Mouse (Mus musculus) kidney, embryonic 14.5 days (tissue): ENCODE results near the gene Kdm4b. TPM values are rescaled to one million over a fixed set of nuclear protein-coding genes. Genes with fewer than 3 reads are reported as not detected.

Experiments used
- ATAC-seq: fragments of 200-750 bp; cut with Nextera tagmentation; 2 replicates; pipeline ENCODE4 v1.8.0; 2017; ENCODE audit warnings: moderate number of reproducible peaks, mild to moderate bottlenecking, moderate TSS enrichment, moderate library complexity; ENCODE audit not compliant: low FRiP score, low TSS enrichment
- H3K27ac ChIP-seq: fragments of 300-500 bp; sonication (generic); 2 replicates; pipeline ENCODE4 v1.5.1; 2014; ENCODE audit warnings: low read depth, mild to moderate bottlenecking, low read length, moderate library complexity, mixed read lengths
- H3K27me3 ChIP-seq: fragments of 300-500 bp; sonication (generic); 2 replicates; pipeline ENCODE4 v1.6.1; 2014; ENCODE audit warnings: mild to moderate bottlenecking, low read length; ENCODE audit not compliant: control insufficient read depth, insufficient read depth
- H3K36me3 ChIP-seq: fragments of 300-500 bp; sonication (generic); 2 replicates; pipeline ENCODE4 v1.6.1; 2014; ENCODE audit warnings: low read length, mixed read lengths; ENCODE audit not compliant: control insufficient read depth, insufficient read depth
- H3K4me1 ChIP-seq: fragments of 300-500 bp; sonication (generic); 2 replicates; pipeline ENCODE4 v1.6.1; 2014; ENCODE audit warnings: low read length, mixed read lengths; ENCODE audit not compliant: control insufficient read depth, insufficient read depth
- H3K4me2 ChIP-seq: fragments of 300-500 bp; sonication (generic); replicated peaks from 2 replicates; pipeline ENCODE4 v1.6.1; 2014; ENCODE audit warnings: low read depth, mild to moderate bottlenecking, low read length
- H3K4me3 ChIP-seq: fragments of 300-500 bp; sonication (generic); 2 replicates; pipeline ENCODE4 v1.5.1; 2014; ENCODE audit warnings: mild to moderate bottlenecking, low read length
- H3K9ac ChIP-seq: fragments of 300-500 bp; sonication (generic); 2 replicates; pipeline ENCODE4 v1.6.1; 2014; ENCODE audit warnings: low read depth, mild to moderate bottlenecking, low read length, moderate library complexity
- H3K9me3 ChIP-seq: fragments of 300-500 bp; sonication (generic); 2 replicates; pipeline ENCODE4 v1.6.1; 2016; ENCODE audit warnings: low read length; ENCODE audit not compliant: control insufficient read depth
- WGBS: fragments of 180-500 bp; shearing (Covaris S2); extraction: QIAGEN DNeasy Blood & Tissue Kit; methylation state at CpG from one replicate; pipeline ENCODE4 v1.1.7; 2014; 5-methylcytosine and 5-hydroxymethylcytosine counted together
- polyA plus RNA-seq: library from polyadenylated mRNA; unstranded; fragments of >200 nt; fragmentation: Nextera tagmentation; extraction: Ambion mirVana; gene quantifications from 2 replicates; pipeline ENCODE4 v1.2.1, GENCODE M21; 2014

Gene Kdm4b
- polyA plus RNA-seq, 1 experiment from 2014 or later, result 33.3 TPM

GRCm38 (mm10) chr17:56414785-56415184, 88.9 kb downstream of the Kdm4b start:
- Histone ChIP-seq H3K36me3 (peaks cover 92% of the 10 kb centered on the region), H3K4me2 (no peak overlapping the region), H3K27ac (no peak overlapping the region), H3K4me3 (no peak overlapping the region), H3K4me1 (peaks cover under 1% of the 10 kb centered on the region; the same call in 1 of the 2 replicates), H3K9ac (no peak overlapping the region), H3K9me3 (no peaks in the 10 kb centered on the region), H3K27me3 (no peaks in the 10 kb centered on the region)
- 93% methylated on average over 9 of the region's 9 CpGs for WGBS
- no peak for ATAC-seq

- no peaks in the 10 kb centered on the region for H3K4me1 ChIP-seq
- H3K9me3 ChIP-seq, result no peaks in the 10 kb centered on the region
- ATAC-seq, result no peak
- H3K4me3 ChIP-seq, result no peak overlapping the region
- H3K27ac ChIP-seq, result no peak overlapping the region
- H3K36me3 ChIP-seq, result peaks cover 97% of the 10 kb centered on the region
- no peak overlapping the region for H3K9ac ChIP-seq
- WGBS, result 85% methylated on average over 12 of the region's 12 CpGs
- no peaks in the 10 kb centered on the region for H3K27me3 ChIP-seq
- H3K4me2 ChIP-seq, result no peak overlapping the region
These were observed 92.4 kb downstream of the Kdm4b start for GRCm38 (mm10) chr17:56418304-56418703.

DNA sequence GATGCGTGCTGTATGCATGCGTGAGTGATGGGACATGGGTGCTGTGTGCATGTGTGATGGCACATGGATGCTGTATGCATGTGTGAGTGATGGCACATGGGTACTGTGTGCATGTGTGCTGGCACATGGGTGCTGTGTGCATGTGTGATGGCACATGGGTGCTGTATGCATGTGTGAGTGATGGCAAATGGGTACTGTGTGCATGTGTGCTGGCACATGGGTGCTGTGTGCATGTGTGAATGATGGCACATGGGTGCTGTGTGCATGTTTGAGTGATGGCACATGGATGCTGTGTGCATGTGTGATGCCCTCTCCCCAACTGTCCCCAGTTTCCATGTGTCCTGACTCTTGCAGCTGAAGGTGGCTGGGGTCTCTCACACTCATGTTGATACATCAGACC, 94.2 kb downstream of the Kdm4b start:
- Histone ChIP-seq H3K27ac (no peak overlapping the region), H3K4me3 (no peak overlapping the region), H3K27me3 (no peaks in the 10 kb centered on the region), H3K9me3 (no peaks in the 10 kb centered on the region), H3K4me2 (no peak overlapping the region), H3K4me1 (peaks cover 3% of the 10 kb centered on the region; the same call in 1 of the 2 replicates), H3K9ac (no peak overlapping the region), H3K36me3 (peaks cover 93% of the 10 kb centered on the region)
- WGBS, result 98% methylated on average over 2 of the region's 2 CpGs
- ATAC-seq, result no peak

DNA sequence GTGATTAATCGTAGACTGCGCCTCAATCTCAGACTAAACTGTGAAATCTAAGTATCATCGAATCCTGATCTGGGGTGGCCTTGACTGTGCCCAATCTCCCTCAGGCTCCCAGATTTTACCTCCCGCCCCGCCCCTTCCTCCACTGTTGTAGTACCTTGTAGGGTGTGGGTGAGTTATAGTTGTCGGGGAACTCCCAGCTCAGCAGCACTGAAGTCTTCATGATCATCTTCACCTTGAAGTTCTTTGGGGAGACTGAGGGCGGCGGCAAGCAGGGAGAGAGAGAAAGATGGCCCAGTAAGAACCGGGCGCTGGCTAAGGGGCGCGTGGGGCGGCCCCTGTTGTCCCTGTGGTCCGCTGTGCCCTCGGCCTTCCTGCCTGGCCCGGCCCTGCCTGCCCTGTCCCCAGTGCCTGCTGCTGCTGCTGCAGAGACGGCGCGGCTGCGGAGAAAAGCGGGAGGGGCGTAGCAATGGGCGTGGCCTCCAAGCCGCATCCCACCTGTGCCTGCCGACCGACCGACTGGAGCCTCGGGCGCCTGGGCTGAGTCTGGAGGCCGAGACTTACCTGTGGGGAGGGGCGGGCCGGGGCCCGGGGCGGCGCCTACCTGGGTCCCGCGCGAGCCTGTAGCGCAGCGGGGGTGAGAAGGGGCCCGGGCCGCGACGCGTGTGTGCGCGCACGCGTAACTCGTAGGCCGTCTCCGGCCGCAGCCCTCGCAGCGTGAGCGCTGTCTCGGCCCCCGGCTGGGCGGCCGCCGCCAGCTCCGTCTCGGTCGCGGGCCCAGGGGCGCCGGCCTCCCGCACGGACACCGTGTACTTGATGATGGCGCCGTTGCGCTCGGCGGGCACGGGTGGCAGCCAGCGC, 99.1 kb downstream of the Kdm4b start:
- ATAC-seq, result peak; percentile 83

DNA sequence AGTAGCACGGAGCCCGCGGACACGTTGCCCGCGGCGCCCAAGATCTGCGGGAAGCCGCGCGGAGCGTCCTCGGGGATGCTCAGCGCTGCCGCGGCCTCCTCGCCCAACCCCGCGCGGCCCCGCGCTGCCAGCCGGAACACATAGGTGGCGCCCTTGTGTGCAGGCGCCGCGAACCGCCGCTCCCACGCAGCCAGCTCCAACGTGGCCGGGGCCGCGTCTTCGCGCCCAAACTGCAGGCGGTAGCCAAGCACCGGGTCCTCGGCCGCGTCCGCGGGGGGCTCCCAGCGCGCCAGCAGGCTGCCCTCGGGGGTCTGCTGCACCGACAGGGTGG, 99.7 kb downstream of the Kdm4b start:
- peak overlapping the region; percentile 77 for H3K4me2 ChIP-seq
- peak overlapping the region; percentile 39 for H3K4me3 ChIP-seq
- H3K9me3 ChIP-seq, result no peaks in the 10 kb centered on the region
- peaks cover 75% of the 10 kb centered on the region for H3K36me3 ChIP-seq
- peak; percentile 78 for ATAC-seq
- H3K27me3 ChIP-seq, result no peaks in the 10 kb centered on the region
- under 1% methylated on average over 33 of the region's 47 CpGs for WGBS
- H3K9ac ChIP-seq, result peak overlapping the region; percentile 65
- peaks cover 14% of the 10 kb centered on the region for H3K4me1 ChIP-seq
- peak overlapping the region; percentile 44; the same call in 1 of the 2 replicates for H3K27ac ChIP-seq

More for the DNA sequence above, 99.1 kb downstream of the Kdm4b start:
- Histone ChIP-seq H3K4me2 (peak overlapping the region; percentile 77), H3K9ac (peak overlapping the region; percentile 65), H3K27ac (peak overlapping the region; percentile 44; the same call in 1 of the 2 replicates), H3K4me1 (peaks cover 14% of the 10 kb centered on the region), H3K4me3 (peak overlapping the region; percentile 39), H3K9me3 (no peaks in the 10 kb centered on the region), H3K27me3 (no peaks in the 10 kb centered on the region), H3K36me3 (peaks cover 81% of the 10 kb centered on the region)
- WGBS, result 20% methylated on average over 44 of the region's 77 CpGs

GRCm38 (mm10) chr17:56425941-56426340, 100.1 kb downstream of the Kdm4b start:
- ATAC-seq, result no peak; the same call in 1 of the 2 replicates
- no peaks in the 10 kb centered on the region for H3K27me3 ChIP-seq
- no peaks in the 10 kb centered on the region for H3K9me3 ChIP-seq
- WGBS, result 40% methylated on average over 3 of the region's 3 CpGs
- 0 out of 2 replicates have a peak overlapping the region, but pooled peaks have one; percentile 44 for H3K27ac ChIP-seq
- peak overlapping the region; percentile 39 for H3K4me3 ChIP-seq
- peaks cover 71% of the 10 kb centered on the region for H3K36me3 ChIP-seq
- H3K9ac ChIP-seq, result peak overlapping the region; percentile 65
- H3K4me2 ChIP-seq, result peak overlapping the region; percentile 77
- H3K4me1 ChIP-seq, result peaks cover 14% of the 10 kb centered on the region

GRCm38 (mm10) chr17:56427857-56428256, 102.0 kb downstream of the Kdm4b start:
- Histone ChIP-seq H3K4me2 (no peak overlapping the region), H3K36me3 (peaks cover 64% of the 10 kb centered on the region), H3K9ac (no peak overlapping the region), H3K4me1 (peaks cover 14% of the 10 kb centered on the region), H3K9me3 (no peaks in the 10 kb centered on the region), H3K27ac (no peak overlapping the region), H3K4me3 (no peak overlapping the region), H3K27me3 (no peaks in the 10 kb centered on the region)
- 88% methylated on average over 17 of the region's 28 CpGs for WGBS
- ATAC-seq, result no peak

- Histone ChIP-seq H3K9me3 (peaks cover 2% of the 10 kb centered on the region; the same call in 1 of the 2 replicates), H3K4me1 (no peaks in the 10 kb centered on the region), H3K4me2 (no peak overlapping the region), H3K9ac (no peak overlapping the region), H3K4me3 (no peak overlapping the region), H3K27ac (no peak overlapping the region), H3K27me3 (no peaks in the 10 kb centered on the region), H3K36me3 (peaks cover 78% of the 10 kb centered on the region)
- 94% methylated on average over 3 of the region's 3 CpGs for WGBS
- no peak for ATAC-seq
These were observed 105.7 kb downstream of the Kdm4b start for GRCm38 (mm10) chr17:56431582-56431981.

GRCm38 (mm10) chr17:56439731-56440460, 114.0 kb downstream of the Kdm4b start:
- Histone ChIP-seq H3K4me3 (no peak overlapping the region), H3K4me1 (no peaks in the 10 kb centered on the region), H3K4me2 (no peak overlapping the region), H3K27ac (no peak overlapping the region), H3K36me3 (peaks cover 80% of the 10 kb centered on the region), H3K9me3 (peaks cover 15% of the 10 kb centered on the region), H3K9ac (no peak overlapping the region), H3K27me3 (no peaks in the 10 kb centered on the region)
- 79% methylated on average over 15 of the region's 15 CpGs for WGBS
- ATAC-seq, result no peak
